Mouse (Mus musculus) E14TG2a.4 (cell line): ENCODE measurements at regions not wholly inside any gene's neighbourhood (a gene's known extent, or its start where the extent isn't known, plus 50 kb on each side); places are given as distances from the start of the nearest gene placed in this dataset.

Source experiments
- H3K27me3 ChIP-seq: 2 replicates; pipeline ENCODE4 v1.6.1; 2014; ENCODE audit warnings: low read length, control low read depth; ENCODE audit not compliant: insufficient read depth
- H3K36me3 ChIP-seq: 2 replicates; pipeline ENCODE4 v1.6.1; 2014; ENCODE audit warnings: low read length, control low read depth; ENCODE audit not compliant: insufficient read depth
- H3K4me1 ChIP-seq: replicated peaks from 2 replicates; pipeline ENCODE4 v1.6.1; 2014; ENCODE audit warnings: low read depth, low read length, control low read depth
- H3K4me3 ChIP-seq: replicated peaks from 2 replicates; pipeline ENCODE4 v1.5.1; 2014; ENCODE audit warnings: mild to moderate bottlenecking, low read length
- H3K9me3 ChIP-seq: 2 replicates; pipeline ENCODE4 v1.6.1; 2014; ENCODE audit warnings: low read length, control low read depth
- CTCF ChIP-seq: conservative IDR thresholded peaks from 2 replicates; pipeline ENCODE4 v1.5.1; 2014; ENCODE audit warnings: low read length
- NANOG ChIP-seq: IDR thresholded peaks from 2 replicates; pipeline ENCODE4 v1.6.1; 2014; ENCODE audit warnings: borderline replicate concordance, low read length, mixed read lengths
- POU5F1 ChIP-seq: IDR thresholded peaks from 2 replicates; pipeline ENCODE4 v1.6.1; 2014; ENCODE audit warnings: low read length, borderline replicate concordance

- Histone ChIP-seq H3K9me3 (no peaks in the 10 kb centered on the region), H3K4me1 (no peaks in the 10 kb centered on the region), H3K36me3 (no peaks in the 10 kb centered on the region), H3K27me3 (no peaks in the 10 kb centered on the region), H3K4me3 (no peak overlapping the region)
- TF ChIP-seq NANOG (no peak), CTCF (no peak), POU5F1 (no peak)
Observed at GRCm38 (mm10) chr6:117271562-117272226, 103.4 kb downstream of the Cxcl12 start.

DNA sequence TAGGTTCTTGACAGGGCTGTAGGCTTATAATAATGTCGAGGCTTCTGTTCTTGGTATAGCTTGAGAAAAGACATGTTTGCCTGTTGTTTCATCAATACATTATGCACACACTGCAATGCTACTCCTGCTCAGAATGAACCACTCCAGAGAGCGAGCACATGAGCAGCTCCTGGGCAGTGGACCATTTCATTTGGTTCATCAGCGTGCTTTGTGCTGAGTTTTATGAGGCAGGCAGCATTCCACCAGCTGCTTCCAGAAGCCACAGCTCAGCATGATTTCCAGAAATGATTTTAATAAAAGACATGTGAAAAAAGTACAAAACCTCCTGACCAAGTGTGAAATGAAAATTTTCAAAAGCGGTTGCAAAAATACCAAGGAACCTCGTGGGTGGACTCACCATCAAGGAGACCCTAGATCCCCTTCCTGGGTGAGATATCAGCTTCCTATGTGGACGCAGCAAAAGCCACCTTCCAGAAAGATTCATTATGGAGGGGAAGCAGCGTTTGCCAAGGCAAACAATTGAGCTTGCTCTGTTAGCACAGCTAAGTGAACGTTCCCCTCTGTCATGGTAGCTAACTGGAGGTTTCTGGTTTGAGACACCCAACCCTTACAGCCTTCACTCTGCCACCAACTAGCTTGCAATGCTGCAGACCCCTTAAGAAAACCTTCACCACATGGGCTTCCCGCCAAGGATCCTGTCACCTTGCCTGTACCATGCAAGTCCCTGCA is 104.1 kb downstream of the Cxcl12 start:
- Histone ChIP-seq H3K9me3 (no peaks in the 10 kb centered on the region), H3K4me1 (no peaks in the 10 kb centered on the region), H3K36me3 (no peaks in the 10 kb centered on the region), H3K4me3 (no peak overlapping the region), H3K27me3 (no peaks in the 10 kb centered on the region)
- TF ChIP-seq NANOG = no peak
- TF ChIP-seq CTCF = no peak
- no peak for TF ChIP-seq POU5F1

- Histone ChIP-seq H3K4me1 (no peaks in the 10 kb centered on the region), H3K27me3 (peaks cover 7% of the 10 kb centered on the region; the same call in 1 of the 2 replicates), H3K36me3 (no peaks in the 10 kb centered on the region), H3K9me3 (no peaks in the 10 kb centered on the region), H3K4me3 (no peak overlapping the region)
- TF ChIP-seq POU5F1 = no peak
- TF ChIP-seq CTCF = no peak
- no peak for TF ChIP-seq NANOG
Observed at GRCm38 (mm10) chr6:117275915-117276314, 107.6 kb downstream of the Cxcl12 start.

- Histone ChIP-seq H3K36me3 (no peaks in the 10 kb centered on the region), H3K4me1 (no peaks in the 10 kb centered on the region), H3K9me3 (no peaks in the 10 kb centered on the region), H3K27me3 (peaks cover 7% of the 10 kb centered on the region; the same call in 1 of the 2 replicates), H3K4me3 (no peak overlapping the region)
- no peak for TF ChIP-seq CTCF
Observed at GRCm38 (mm10) chr6:117276850-117277249, 108.5 kb downstream of the Cxcl12 start.

- Histone ChIP-seq H3K36me3 (no peaks in the 10 kb centered on the region), H3K27me3 (peaks cover 7% of the 10 kb centered on the region; the same call in 1 of the 2 replicates), H3K9me3 (no peaks in the 10 kb centered on the region), H3K4me3 (no peak overlapping the region), H3K4me1 (no peaks in the 10 kb centered on the region)
- TF ChIP-seq CTCF (no peak), NANOG (no peak), POU5F1 (no peak)
Observed at GRCm38 (mm10) chr6:117279297-117279696, 111.0 kb downstream of the Cxcl12 start.

- Histone ChIP-seq H3K4me1 (no peaks in the 10 kb centered on the region), H3K36me3 (no peaks in the 10 kb centered on the region), H3K4me3 (no peak overlapping the region), H3K27me3 (peaks cover 7% of the 10 kb centered on the region; the same call in 1 of the 2 replicates), H3K9me3 (no peaks in the 10 kb centered on the region)
- TF ChIP-seq POU5F1 (no peak), NANOG (no peak), CTCF (no peak)
Observed at GRCm38 (mm10) chr6:117279786-117280411, 111.6 kb downstream of the Cxcl12 start.

- H3K4me3 ChIP-seq = no peak overlapping the region
- no peaks in the 10 kb centered on the region for H3K4me1 ChIP-seq
- TF ChIP-seq CTCF = no peak
- TF ChIP-seq POU5F1 = no peak
- no peak for TF ChIP-seq NANOG
- no peaks in the 10 kb centered on the region for H3K36me3 ChIP-seq
- no peaks in the 10 kb centered on the region for H3K9me3 ChIP-seq
- peaks cover 7% of the 10 kb centered on the region; the same call in 1 of the 2 replicates for H3K27me3 ChIP-seq
Observed at GRCm38 (mm10) chr6:117280911-117281310, 112.6 kb downstream of the Cxcl12 start.

GRCm38 (mm10) chr6:117283616-117284015 is 115.3 kb downstream of the Cxcl12 start:
- H3K36me3 ChIP-seq = no peaks in the 10 kb centered on the region
- H3K4me3 ChIP-seq = no peak overlapping the region
- H3K27me3 ChIP-seq = peaks cover 7% of the 10 kb centered on the region; the same call in 1 of the 2 replicates
- no peaks in the 10 kb centered on the region for H3K4me1 ChIP-seq
- TF ChIP-seq CTCF (no peak), NANOG (no peak), POU5F1 (no peak)
- 0 out of 2 replicates have a peak, but pooled peaks cover 4% of the 10 kb centered on the region for H3K9me3 ChIP-seq
